Mouse (Mus musculus) skeletal muscle tissue, adult 2 months (tissue): Measurements from ENCODE around the gene R3hdm1.

Experiments used
- DNase-seq: peaks from one replicate; pipeline ENCODE4 v3.0.0-alpha.2; 2012; ENCODE audit warnings: low read depth, low spot score

Gene R3hdm1

DNA sequence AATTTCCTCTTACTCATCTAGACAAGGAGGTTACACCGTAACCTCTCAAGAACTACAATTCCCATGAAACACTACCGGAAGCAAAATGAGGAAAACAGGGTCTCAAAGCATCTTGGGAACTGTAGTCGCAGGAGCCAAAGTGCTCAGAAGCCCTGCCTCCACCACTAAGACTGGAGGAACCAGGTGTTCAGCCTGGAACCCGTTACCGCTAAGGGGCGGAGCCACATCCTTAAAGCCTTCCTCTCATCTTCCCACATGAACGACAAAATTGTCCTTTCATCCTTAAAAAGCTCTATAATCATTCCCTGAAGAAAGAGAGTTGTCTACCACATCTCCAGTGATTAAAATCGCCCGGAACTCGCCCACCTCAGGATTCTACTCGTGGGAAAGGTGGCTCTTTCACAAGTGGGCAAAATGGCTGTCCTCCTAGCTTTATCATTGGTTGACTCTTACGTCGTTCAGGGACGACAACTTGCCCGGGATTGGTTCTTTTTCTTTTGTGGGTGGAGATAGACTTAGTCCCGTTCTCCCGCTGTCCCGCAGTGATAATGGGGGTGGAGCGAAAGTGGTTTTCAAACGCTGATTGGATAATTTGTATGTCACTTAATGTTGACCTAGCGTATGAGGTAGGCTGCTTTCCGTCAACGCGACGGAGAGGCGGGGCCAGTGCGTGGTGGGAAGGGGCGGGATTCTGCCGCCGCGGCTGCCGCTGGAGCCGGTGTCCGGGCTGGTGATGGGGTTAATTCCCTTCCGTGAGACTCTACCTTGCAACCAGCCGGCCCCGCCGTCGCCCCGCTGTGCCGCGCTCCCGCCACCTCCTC is at the start of gene R3hdm1, which contains the start of gene Zranb3:
Gene R3hdm1 (plus strand): TSS at position 661 of the 821 bp plus-strand sequence.
Gene Zranb3 (minus strand): TSS at position 407 of the 821 bp plus-strand sequence.
- DNase-seq, result peak; percentile 99

GRCm38 (mm10) chr1:128057269-128057668 is 45.8 kb upstream of the R3hdm1 start:
- DNase-seq, result no peak

DNA sequence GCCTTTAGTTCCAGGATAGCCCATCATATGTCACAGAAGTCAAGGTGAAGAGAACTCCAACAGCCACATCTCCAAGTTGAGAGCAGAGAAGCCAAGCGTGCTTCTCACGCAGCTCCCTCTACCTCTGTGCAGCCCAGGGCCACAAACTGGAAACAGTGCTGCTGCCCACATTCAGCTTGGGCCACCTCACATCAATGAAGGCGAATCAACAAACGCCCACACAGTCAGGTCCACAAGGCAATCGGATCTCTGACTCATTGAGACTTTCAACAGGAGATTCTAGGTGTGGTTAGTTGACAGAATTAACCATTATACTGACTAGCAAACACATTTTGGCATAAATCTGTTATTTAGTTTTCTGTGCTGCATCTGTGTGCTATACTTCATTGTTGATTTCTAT is 44.5 kb upstream of the R3hdm1 start:
- DNase-seq, result no peak

- no peak for DNase-seq
These were observed 42.3 kb upstream of the R3hdm1 start for GRCm38 (mm10) chr1:128060655-128061344.

DNA sequence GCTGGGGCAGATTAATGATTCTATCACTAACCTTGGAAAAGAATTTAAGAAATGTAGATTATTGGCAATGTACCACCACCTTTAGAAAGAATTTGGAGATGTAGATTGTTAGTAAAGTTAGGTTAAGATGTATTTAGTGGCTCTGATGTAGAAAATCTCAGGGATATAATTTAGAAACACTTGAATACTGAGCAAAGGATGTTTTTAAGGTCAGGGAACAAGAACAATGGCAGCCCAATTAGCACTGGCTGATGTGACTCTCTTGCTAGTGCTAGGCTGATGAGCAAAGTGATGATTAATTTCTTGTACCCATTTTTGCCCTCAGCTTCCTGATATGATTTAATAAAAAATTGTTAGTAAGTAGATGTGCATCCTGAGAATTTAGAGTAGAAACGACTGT is 41.7 kb upstream of the R3hdm1 start:
- no peak for DNase-seq

DNA sequence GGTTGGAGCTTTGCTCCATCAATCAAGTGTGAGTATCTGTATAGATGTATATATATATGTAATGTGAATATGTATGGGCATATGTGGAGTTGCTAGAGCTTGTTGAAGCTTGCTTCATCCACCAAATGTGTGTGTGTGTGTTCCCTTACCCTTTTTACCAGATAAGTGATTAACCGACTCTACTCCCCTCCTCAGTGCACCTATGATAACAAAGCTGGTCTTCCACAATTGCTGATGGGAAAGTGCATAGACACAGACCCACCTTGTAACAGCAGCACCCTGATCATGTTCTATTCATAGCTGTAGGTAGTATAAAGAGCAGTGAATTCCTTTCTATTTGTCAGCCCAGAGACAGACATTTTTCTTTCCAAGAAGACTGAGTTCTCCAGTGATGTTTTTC is 40.9 kb upstream of the R3hdm1 start:
- no peak for DNase-seq

DNA sequence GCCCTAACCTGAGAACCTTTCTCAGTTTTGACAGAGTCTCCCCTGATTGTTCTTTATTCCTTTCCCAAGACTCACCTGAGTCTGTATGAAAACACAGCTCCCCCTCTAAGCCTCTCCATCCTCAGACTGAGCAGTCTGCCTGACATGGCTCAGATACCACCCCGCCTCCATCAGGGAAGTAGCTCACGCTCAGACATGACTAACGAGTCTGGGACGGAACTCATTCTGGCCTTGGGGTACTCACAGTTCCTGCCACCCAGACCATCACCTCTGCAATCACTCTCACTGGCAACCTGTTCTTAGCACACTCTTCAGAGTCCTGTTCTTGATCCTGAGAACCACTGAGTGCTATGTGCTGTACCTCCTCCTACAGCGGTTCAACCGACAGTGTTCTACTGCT is 38.4 kb upstream of the R3hdm1 start:
- DNase-seq, result no peak

DNA sequence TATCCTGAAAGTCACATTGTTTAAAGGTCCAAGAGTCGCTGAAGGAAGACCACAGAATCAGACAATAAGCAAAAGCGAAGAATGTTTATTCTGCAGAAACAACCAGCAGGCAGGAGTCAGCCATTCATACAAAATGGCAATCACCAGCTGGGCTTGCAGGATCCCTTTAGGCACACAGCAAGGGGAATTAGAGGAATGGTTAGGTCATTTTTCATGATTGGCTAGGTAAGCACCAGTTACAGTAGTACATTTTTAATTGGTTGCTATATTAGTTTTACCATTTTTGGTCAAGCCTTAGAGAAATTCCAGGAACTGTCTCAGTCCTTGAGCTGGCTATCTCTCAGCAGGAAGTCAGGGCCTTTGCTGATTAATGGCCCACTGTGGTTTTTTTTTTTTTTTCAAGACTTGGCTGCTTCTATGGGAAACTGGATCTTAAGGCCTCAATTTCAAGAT is 34.1 kb upstream of the R3hdm1 start:
- DNase-seq, result no peak

GRCm38 (mm10) chr1:128070003-128070402 is 33.1 kb upstream of the R3hdm1 start:
- no peak for DNase-seq

DNA sequence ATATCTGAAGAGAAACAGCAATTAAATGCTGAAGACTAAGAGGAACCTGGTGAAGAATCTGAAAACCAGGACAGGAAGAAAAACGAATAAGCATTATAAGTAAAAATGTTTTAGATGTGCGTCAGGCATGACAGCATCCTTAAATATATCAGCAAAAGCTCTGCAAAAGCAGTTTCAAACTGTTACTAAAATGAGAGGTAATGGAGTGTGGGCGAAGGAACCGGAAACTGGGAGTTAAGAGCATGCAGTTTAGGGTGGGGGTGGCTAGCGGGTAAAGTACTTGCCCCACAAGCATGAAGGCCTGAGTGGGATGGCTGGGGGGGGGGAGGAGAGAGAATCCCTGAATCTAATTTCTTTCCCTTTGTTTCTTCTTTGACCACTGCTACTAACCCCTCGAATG is 30.1 kb upstream of the R3hdm1 start:
- DNase-seq, result no peak

- DNase-seq, result no peak
These were observed 26.2 kb upstream of the R3hdm1 start for GRCm38 (mm10) chr1:128076791-128077479.

DNA sequence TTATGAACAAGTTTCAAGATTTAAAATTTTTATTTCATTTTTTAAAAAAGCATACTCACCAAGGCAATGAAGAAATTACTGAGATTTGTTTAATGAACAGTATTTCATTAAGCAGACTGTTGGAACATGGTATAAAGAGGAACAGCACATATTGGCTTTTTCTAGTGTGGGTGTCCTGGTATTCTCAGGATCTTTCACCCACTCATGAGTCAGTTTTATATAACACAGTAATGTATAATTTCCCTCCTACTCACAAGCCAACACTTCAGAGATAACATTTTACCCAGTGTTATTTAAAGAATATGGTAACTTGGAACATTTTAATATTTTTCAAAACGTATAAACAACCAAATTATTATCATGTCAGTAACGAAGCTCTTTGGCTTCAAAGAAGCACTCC is 25.3 kb upstream of the R3hdm1 start:
- DNase-seq, result no peak

DNA sequence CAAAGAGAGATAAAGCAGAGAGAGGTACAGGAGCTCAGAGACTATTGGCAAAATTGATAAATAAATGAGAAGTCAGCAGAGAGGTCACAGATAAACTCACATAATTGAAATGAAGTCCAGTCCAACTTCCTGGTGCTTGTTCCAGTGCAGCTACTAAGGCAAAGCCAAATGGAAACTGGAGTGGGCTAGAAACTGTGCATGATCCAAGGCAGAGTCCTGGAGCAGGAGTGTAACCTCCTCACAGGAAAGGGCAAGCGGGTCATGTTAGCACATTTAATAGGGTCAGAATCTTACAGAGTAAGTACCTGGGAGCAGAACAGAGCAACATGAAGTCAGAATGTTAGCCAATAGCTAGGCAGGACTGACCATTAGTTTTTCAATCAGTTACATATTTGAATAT is 24.5 kb upstream of the R3hdm1 start:
- peak; percentile 31 for DNase-seq

DNA sequence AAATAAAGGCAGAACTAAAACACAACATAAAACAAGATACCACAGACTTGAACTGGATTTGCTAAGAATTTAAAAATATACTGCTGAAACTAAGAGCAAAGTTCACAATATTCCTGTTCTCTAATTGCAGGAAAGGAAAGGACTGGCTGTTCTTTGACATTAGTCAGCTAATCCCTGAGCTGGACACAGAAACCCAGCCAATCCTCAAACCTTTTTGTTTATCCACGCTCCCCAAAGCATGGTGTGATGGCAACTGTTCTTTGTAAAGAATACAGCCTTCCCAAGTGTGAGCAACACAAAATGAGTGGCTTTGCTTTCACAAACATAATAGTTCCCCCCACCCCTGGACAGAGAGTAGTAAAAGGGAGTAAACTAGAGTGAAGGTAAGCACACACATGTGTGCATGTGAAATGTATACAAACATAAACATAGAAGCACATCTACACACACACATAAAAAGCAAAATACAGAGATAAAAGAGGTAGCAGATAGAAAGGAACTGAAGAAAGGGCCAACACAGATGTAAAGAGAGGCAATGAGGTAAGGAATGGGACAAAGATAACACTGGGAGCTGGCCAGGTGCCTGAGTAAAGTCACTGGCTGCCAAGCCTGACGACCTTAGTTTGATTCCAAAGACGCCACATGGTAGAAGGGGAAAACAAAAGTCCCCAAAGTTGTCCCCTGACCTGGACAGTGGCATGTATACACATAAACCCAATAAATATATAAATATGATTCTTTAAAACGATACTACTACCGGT is 22.0 kb upstream of the R3hdm1 start:
- peak; percentile 25 for DNase-seq

GRCm38 (mm10) chr1:128081873-128082272 is 21.2 kb upstream of the R3hdm1 start:
- no peak for DNase-seq

GRCm38 (mm10) chr1:128082800-128083199 is 20.3 kb upstream of the R3hdm1 start:
- no peak for DNase-seq

GRCm38 (mm10) chr1:128094686-128095085 is 8.4 kb upstream of the R3hdm1 start:
- no peak for DNase-seq

GRCm38 (mm10) chr1:128098309-128098708 is 4.8 kb upstream of the R3hdm1 start:
- DNase-seq, result no peak

DNA sequence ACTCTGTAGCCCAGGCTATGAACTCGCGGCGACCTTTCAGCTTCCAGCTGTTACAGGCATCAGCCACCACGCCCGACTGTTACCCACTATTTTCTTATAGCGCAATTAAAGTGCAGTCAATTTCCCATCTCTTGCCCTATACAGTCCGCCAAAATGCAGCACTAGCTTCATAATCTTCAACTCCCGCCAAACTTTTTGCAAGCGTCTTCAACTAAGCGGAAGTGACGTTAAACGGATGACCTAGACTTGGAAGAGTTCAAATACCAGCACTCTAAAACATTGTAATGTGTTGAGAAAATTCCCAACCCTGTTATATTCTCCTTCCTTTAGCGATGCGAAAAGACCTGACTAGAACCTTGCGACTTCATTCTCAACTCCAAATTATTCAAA is 855 bp upstream of the R3hdm1 start:
- no peak for DNase-seq

DNA sequence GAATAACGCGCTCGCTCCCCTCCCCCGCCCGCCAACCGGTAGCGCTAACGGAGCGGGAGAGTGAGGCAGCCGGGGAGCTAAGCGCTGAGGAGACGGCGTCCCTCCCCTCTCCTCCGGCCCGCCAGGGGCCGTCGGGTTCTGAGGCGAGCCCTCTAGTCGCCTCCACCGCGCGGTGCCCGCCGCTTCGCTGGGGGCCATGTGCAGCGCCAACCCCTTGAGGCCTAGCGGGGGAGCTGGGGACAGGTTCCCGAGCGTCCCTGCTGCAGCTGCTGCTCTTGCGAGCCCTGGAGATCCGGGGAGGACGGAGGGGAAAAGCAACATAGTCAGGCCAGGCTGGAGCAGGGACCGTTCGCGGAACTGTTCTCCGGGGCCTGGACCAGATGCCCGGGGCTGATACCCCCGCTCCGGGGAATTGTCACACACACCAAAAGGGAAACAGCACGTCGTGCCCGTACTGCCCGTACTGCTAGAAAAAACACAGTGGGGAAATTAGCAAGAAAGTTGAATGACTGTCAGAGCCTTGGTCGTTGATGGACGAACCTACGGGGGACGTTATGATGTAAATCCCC is 503 bp downstream of the R3hdm1 start:
- DNase-seq, result peak; percentile 21

- DNase-seq, result no peak
These were observed 18.0 kb downstream of the R3hdm1 start for GRCm38 (mm10) chr1:128120913-128121627.
